Mouse (Mus musculus) heart, postnatal 0 days (tissue): ENCODE measurements around the gene Cdh16.

Experiments used
- CTCF ChIP-seq: IDR thresholded peaks from 2 replicates; pipeline ENCODE4 v1.5.1; 2016; ENCODE audit warnings: antibody characterized with exemption, control low read depth, low read depth
- EP300 ChIP-seq: IDR thresholded peaks from 2 replicates; pipeline ENCODE4 v1.6.1; 2016; ENCODE audit warnings: antibody characterized with exemption, low read depth

GRCm38 (mm10) chr8:104620765-104621164 is 3.4 kb downstream of the Cdh16 start:
- TF ChIP-seq CTCF (no peak), EP300 (no peak)
